Mouse (Mus musculus) ES-E14 (cell line): Measurements from ENCODE around the gene Mmgt2.

Experiments
- CHD2 ChIP-seq: IDR thresholded peaks from 2 replicates; pipeline ENCODE4 v1.6.1; 2014; ENCODE audit warnings: mild to moderate bottlenecking, low read depth, low read length, inconsistent platforms
- HCFC1 ChIP-seq: IDR thresholded peaks from 2 replicates; pipeline ENCODE4 v1.6.1; 2012; ENCODE audit warnings: low read length, inconsistent platforms, borderline replicate concordance; ENCODE audit not compliant: insufficient read depth

- TF ChIP-seq HCFC1 (no peak), CHD2 (no peak)
Measured at GRCm38 (mm10) chr11:62642023-62642844, 6.2 kb upstream of the Mmgt2 start.
